Mouse (Mus musculus): Measurements from ENCODE around the gene Galr2.

- TF ChIP-seq CTCF (IDR thresholded peaks at IDR 0.05; ENCODE audit: extremely low read depth, insufficient read depth, low read length) (no peak), POLR2A (IDR thresholded peaks at IDR 0.05; ENCODE audit: extremely low read depth, insufficient read depth, low read length) (no peak)
These were observed 3.2 kb downstream of the Galr2 start for GRCm38 (mm10) chr11:116283982-116284381.
